Mouse (Mus musculus): ENCODE data around the gene Tbc1d2. TPM values are rescaled to one million over a fixed set of nuclear protein-coding genes. Genes with fewer than 3 reads are reported as not detected.

The Tbc1d2 gene
- polyA plus RNA-seq, 1 experiment from 2014 or later, result 3.0 TPM

DNA sequence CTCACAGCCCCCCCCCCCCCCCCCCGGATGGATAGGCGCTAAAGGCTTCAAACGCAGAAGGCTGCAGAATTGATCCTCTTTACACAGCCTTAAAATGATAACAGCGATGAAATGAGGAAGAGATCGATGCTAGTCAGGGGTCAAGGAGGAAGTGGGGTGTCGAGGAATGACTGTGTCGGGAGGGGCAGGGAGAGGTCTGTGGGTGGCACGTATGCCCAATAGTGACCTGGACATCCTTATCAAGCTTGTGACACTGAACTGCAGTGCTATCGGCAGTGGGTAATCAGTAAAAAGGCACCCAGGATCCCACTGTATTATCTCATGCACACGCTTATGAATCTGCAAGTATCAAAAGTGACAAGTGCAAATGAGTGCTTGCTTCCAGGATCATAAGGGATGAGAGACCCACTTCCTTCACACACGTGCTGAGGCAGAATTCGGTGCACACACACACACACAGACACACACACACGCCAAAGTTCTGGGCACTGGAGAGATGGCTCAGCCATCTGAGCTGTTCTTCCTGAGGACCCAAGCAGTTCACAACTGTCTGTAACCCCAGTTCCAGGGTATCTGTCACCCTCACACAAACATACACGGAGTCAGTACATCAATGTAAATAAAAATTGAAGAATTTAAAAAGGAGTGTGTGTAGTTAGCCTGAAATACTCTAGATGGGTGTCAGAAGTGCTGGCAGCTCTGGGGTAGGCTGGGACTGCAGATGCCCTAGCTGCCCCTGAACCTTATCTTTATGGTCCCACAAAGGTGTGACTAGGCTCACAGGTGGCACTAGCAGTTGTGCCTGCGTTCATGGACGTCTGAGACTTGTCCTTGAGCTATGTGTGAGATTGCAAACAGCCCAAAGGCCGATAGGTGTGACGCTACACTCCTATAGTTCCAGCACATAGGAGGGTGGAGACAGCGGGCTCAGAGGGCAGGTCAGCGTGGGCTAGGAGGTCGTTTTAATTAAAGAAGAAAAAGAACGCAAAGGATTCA, 91.0 kb downstream of the Tbc1d2 start:
- Histone ChIP-seq H3K27me3 (no peaks in the 10 kb centered on the region), H3K4me3 (replicated peaks) (no peak overlapping the region), H3K27ac (no peak overlapping the region), H3K4me1 (peaks cover 9% of the 10 kb centered on the region), H3K36me3 (no peaks in the 10 kb centered on the region), H3K9me3 (replicated peaks) (no peaks in the 10 kb centered on the region), H3K9ac (no peak overlapping the region), H3K4me2 (no peak overlapping the region)
- 67% methylated on average over 22 of the region's 22 CpGs for WGBS
- ATAC-seq (replicated peaks; ENCODE audit: low FRiP score), result no peak

DNA sequence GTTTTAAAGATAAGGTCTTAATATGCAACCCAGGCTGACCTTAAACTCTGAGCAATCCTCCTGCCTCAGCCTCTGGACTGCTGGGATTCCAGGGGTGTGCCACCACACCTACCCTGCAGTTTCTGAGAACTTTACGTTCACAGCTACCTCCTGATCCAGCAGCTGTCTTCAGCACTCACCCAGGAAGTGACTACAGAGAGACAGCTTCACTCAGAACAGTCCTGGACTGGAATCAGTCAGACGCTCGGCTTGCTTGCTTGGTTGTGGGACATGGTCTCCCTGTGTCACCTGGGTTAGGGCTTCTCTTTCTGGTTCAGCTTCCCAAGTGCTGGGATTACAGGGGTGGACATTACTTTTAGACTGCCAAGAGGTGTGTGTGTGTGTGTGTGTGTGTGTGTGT, 93.1 kb downstream of the Tbc1d2 start:
- no peaks in the 10 kb centered on the region for H3K27me3 ChIP-seq
- no peaks in the 10 kb centered on the region for H3K9me3 ChIP-seq (replicated peaks)
- peaks cover 9% of the 10 kb centered on the region; the same call in 1 of the 2 replicates for H3K4me1 ChIP-seq
- no peak overlapping the region for H3K4me3 ChIP-seq (replicated peaks)
- 74% methylated on average over 3 of the region's 3 CpGs for WGBS
- H3K36me3 ChIP-seq, result no peaks in the 10 kb centered on the region
- no peak overlapping the region for H3K9ac ChIP-seq
- no peak overlapping the region for H3K4me2 ChIP-seq
- H3K27ac ChIP-seq, result no peak overlapping the region
- no peak for ATAC-seq (replicated peaks; ENCODE audit: low FRiP score)

DNA sequence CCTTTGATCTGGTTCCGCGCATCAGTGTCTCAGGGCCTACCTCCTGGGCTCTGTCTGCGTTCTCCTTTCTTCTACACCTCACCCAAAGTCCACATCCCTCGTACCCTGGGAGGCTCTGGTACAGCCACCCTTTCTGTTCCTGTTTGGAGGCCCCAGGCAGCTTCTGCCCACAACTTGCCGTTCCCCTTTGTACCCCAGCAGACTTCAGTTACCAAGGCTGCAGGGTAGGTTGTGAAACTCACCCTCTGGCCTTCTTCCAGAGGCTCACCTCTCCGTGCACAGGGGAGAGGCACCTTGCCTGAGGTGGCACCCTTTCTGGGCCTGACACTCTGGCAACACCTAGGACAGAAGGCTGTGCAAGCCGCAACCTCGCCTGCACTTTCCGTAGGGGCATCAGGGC, 94.2 kb downstream of the Tbc1d2 start:
- no peaks in the 10 kb centered on the region for H3K36me3 ChIP-seq
- H3K4me1 ChIP-seq, result peaks cover 9% of the 10 kb centered on the region; the same call in 1 of the 2 replicates
- no peak overlapping the region for H3K9ac ChIP-seq
- H3K9me3 ChIP-seq (replicated peaks), result no peaks in the 10 kb centered on the region
- 78% methylated on average over 9 of the region's 9 CpGs for whole genome bisulfite sequencing
- H3K27ac ChIP-seq, result no peak overlapping the region
- no peaks in the 10 kb centered on the region for H3K27me3 ChIP-seq
- no peak for ATAC-seq (replicated peaks; ENCODE audit: low FRiP score)
- no peak overlapping the region for H3K4me3 ChIP-seq (replicated peaks)
- H3K4me2 ChIP-seq, result no peak overlapping the region

Other genes starting within 250 kb of the Tbc1d2 start
- 3.3 and 7.1 TPM in 2 replicates for gene Hemgn, start 236.7 kb downstream of the Tbc1d2 start, polyA plus RNA-seq (2015; fragmentation: Nextera tagmentation; extraction: Ambion mirVana)
- 339 and 351 TPM in 2 replicates for gene Anp32b, start 199.3 kb downstream of the Tbc1d2 start, polyA plus RNA-seq (2015; fragmentation: Nextera tagmentation; extraction: Ambion mirVana)
- 73.0 and 82.4 TPM in 2 replicates for gene Nans, start 161.0 kb downstream of the Tbc1d2 start, polyA plus RNA-seq (2015; fragmentation: Nextera tagmentation; extraction: Ambion mirVana)
- gene Trim14, start 114.1 kb downstream of the Tbc1d2 start, polyA plus RNA-seq (2015; fragmentation: Nextera tagmentation; extraction: Ambion mirVana), result 1.8 and 2.7 TPM in 2 replicates
- gene Coro2a, start 48.0 kb downstream of the Tbc1d2 start, polyA plus RNA-seq (2015; fragmentation: Nextera tagmentation; extraction: Ambion mirVana), result 4.8 and 6.0 TPM in 2 replicates

Measured in kidney, embryonic 15.5 days (tissue).